Mouse (Mus musculus): ENCODE measurements around the gene Hoxd10. TPM values are rescaled to one million over a fixed set of nuclear protein-coding genes. Genes with fewer than 3 reads are reported as not detected.

The Hoxd10 gene
- polyA plus RNA-seq, 1 experiment from 2014 or later: not detected

GRCm38 (mm10) chr2:74670632-74671188 lies 21.0 kb upstream of the Hoxd10 start:
- ATAC-seq (ENCODE audit: low FRiP score): no peak
- H3K4me2 ChIP-seq (replicated peaks; ENCODE audit: low read depth, low read length): no peak overlapping the region
- no peak overlapping the region for H3K27ac ChIP-seq (ENCODE audit: low read depth, low read length)
- no peak overlapping the region for H3K4me3 ChIP-seq (ENCODE audit: low read depth, low read length)
- 0 out of 2 replicates have a peak, but pooled peaks cover 4% of the 10 kb centered on the region for H3K4me1 ChIP-seq (replicated peaks; ENCODE audit: control insufficient read depth, insufficient read depth, low read length)
- no peaks in the 10 kb centered on the region for H3K36me3 ChIP-seq (ENCODE audit: control insufficient read depth, insufficient read depth, low read length)
- DNase-seq (ENCODE audit: low spot score): no peak
- no peak overlapping the region for H3K9ac ChIP-seq (ENCODE audit: low read depth, low read length)
- peaks cover 93% of the 10 kb centered on the region for H3K27me3 ChIP-seq (ENCODE audit: control insufficient read depth, insufficient read depth, low read length)
- no peaks in the 10 kb centered on the region for H3K9me3 ChIP-seq (ENCODE audit: control insufficient read depth, low read length)
- 2% methylated on average over 3 of the region's 3 CpGs for WGBS

- no peak overlapping the region for H3K4me2 ChIP-seq (replicated peaks; ENCODE audit: low read depth, low read length)
- H3K9ac ChIP-seq (ENCODE audit: low read depth, low read length): no peak overlapping the region
- H3K4me1 ChIP-seq (replicated peaks; ENCODE audit: control insufficient read depth, insufficient read depth, low read length): 0 out of 2 replicates have a peak, but pooled peaks cover 4% of the 10 kb centered on the region
- H3K4me3 ChIP-seq (ENCODE audit: low read depth, low read length): no peak overlapping the region
- H3K36me3 ChIP-seq (ENCODE audit: control insufficient read depth, insufficient read depth, low read length): no peaks in the 10 kb centered on the region
- 3% methylated on average over 5 of the region's 5 CpGs for WGBS
- ATAC-seq (ENCODE audit: low FRiP score) (no peak), DNase-seq (ENCODE audit: low spot score) (no peak)
- peaks cover 94% of the 10 kb centered on the region for H3K27me3 ChIP-seq (ENCODE audit: control insufficient read depth, insufficient read depth, low read length)
- H3K27ac ChIP-seq (ENCODE audit: low read depth, low read length): no peak overlapping the region
- no peaks in the 10 kb centered on the region for H3K9me3 ChIP-seq (ENCODE audit: control insufficient read depth, low read length)
These were observed 19.9 kb upstream of the Hoxd10 start for GRCm38 (mm10) chr2:74671847-74672246.

GRCm38 (mm10) chr2:74672481-74673362 lies 19.0 kb upstream of the Hoxd10 start:
- no peak overlapping the region for H3K4me3 ChIP-seq (ENCODE audit: low read depth, low read length)
- H3K27me3 ChIP-seq (ENCODE audit: control insufficient read depth, insufficient read depth, low read length): peaks cover 95% of the 10 kb centered on the region
- H3K36me3 ChIP-seq (ENCODE audit: control insufficient read depth, insufficient read depth, low read length): no peaks in the 10 kb centered on the region
- no peak overlapping the region for H3K9ac ChIP-seq (ENCODE audit: low read depth, low read length)
- DNase-seq (ENCODE audit: low spot score) (peak; percentile 84), ATAC-seq (ENCODE audit: low FRiP score) (peak; percentile 69)
- H3K27ac ChIP-seq (ENCODE audit: low read depth, low read length): no peak overlapping the region
- peak overlapping the region; percentile 27 for H3K4me2 ChIP-seq (replicated peaks; ENCODE audit: low read depth, low read length)
- H3K9me3 ChIP-seq (ENCODE audit: control insufficient read depth, low read length): no peaks in the 10 kb centered on the region
- WGBS: under 1% methylated on average over 40 of the region's 40 CpGs
- H3K4me1 ChIP-seq (replicated peaks; ENCODE audit: control insufficient read depth, insufficient read depth, low read length): 0 out of 2 replicates have a peak, but pooled peaks cover 4% of the 10 kb centered on the region

GRCm38 (mm10) chr2:74673835-74674425 lies 17.8 kb upstream of the Hoxd10 start:
- Histone ChIP-seq H3K36me3 (ENCODE audit: control insufficient read depth, insufficient read depth, low read length) (no peaks in the 10 kb centered on the region), H3K9ac (ENCODE audit: low read depth, low read length) (no peak overlapping the region), H3K27me3 (ENCODE audit: control insufficient read depth, insufficient read depth, low read length) (peaks cover 95% of the 10 kb centered on the region), H3K27ac (ENCODE audit: low read depth, low read length) (no peak overlapping the region), H3K4me1 (replicated peaks; ENCODE audit: control insufficient read depth, insufficient read depth, low read length) (0 out of 2 replicates have a peak, but pooled peaks cover 2% of the 10 kb centered on the region), H3K9me3 (ENCODE audit: control insufficient read depth, low read length) (no peaks in the 10 kb centered on the region), H3K4me3 (ENCODE audit: low read depth, low read length) (no peak overlapping the region), H3K4me2 (replicated peaks; ENCODE audit: low read depth, low read length) (no peak overlapping the region)
- DNase-seq (ENCODE audit: low spot score) (no peak), ATAC-seq (ENCODE audit: low FRiP score) (no peak)
- under 1% methylated on average over 24 of the region's 24 CpGs for WGBS

- Histone ChIP-seq H3K9me3 (ENCODE audit: control insufficient read depth, low read length) (no peaks in the 10 kb centered on the region), H3K27me3 (ENCODE audit: control insufficient read depth, insufficient read depth, low read length) (peaks cover 95% of the 10 kb centered on the region), H3K9ac (ENCODE audit: low read depth, low read length) (no peak within 1 kb of the TSS), H3K36me3 (ENCODE audit: control insufficient read depth, insufficient read depth, low read length) (no peaks in the 10 kb centered on the region), H3K4me3 (ENCODE audit: low read depth, low read length) (0 out of 2 replicates have a peak within 1 kb of the TSS, but pooled peaks have one; percentile 1), H3K4me2 (replicated peaks; ENCODE audit: low read depth, low read length) (no peak within 1 kb of the TSS), H3K27ac (ENCODE audit: low read depth, low read length) (no peak within 1 kb of the TSS), H3K4me1 (replicated peaks; ENCODE audit: control insufficient read depth, insufficient read depth, low read length) (0 out of 2 replicates have a peak, but pooled peaks cover 2% of the 10 kb centered on the region)
- ATAC-seq (ENCODE audit: low FRiP score) (no peak), DNase-seq (ENCODE audit: low spot score) (no peak)
- 2% methylated on average over 47 of the region's 47 CpGs for WGBS
These were observed 16.7 kb upstream of the Hoxd10 start, which contains the start of gene Hoxd12 for GRCm38 (mm10) chr2:74674881-74675665. Gene Hoxd12 (plus strand): TSS chr2:74675013.

GRCm38 (mm10) chr2:74675666-74676282 lies 15.9 kb upstream of the Hoxd10 start:
- no peak overlapping the region for H3K4me2 ChIP-seq (replicated peaks; ENCODE audit: low read depth, low read length)
- no peaks in the 10 kb centered on the region for H3K9me3 ChIP-seq (ENCODE audit: control insufficient read depth, low read length)
- H3K9ac ChIP-seq (ENCODE audit: low read depth, low read length): no peak overlapping the region
- no peak overlapping the region for H3K4me3 ChIP-seq (ENCODE audit: low read depth, low read length)
- no peak for ATAC-seq (ENCODE audit: low FRiP score)
- peaks cover 97% of the 10 kb centered on the region for H3K27me3 ChIP-seq (ENCODE audit: control insufficient read depth, insufficient read depth, low read length)
- no peak for DNase-seq (ENCODE audit: low spot score)
- WGBS: 4% methylated on average over 24 of the region's 24 CpGs
- no peaks in the 10 kb centered on the region for H3K36me3 ChIP-seq (ENCODE audit: control insufficient read depth, insufficient read depth, low read length)
- 0 out of 2 replicates have a peak, but pooled peaks cover 2% of the 10 kb centered on the region for H3K4me1 ChIP-seq (replicated peaks; ENCODE audit: control insufficient read depth, insufficient read depth, low read length)
- no peak overlapping the region for H3K27ac ChIP-seq (ENCODE audit: low read depth, low read length)

GRCm38 (mm10) chr2:74676376-74677052 lies 15.2 kb upstream of the Hoxd10 start:
- Histone ChIP-seq H3K4me1 (replicated peaks; ENCODE audit: control insufficient read depth, insufficient read depth, low read length) (0 out of 2 replicates have a peak, but pooled peaks cover 2% of the 10 kb centered on the region), H3K4me2 (replicated peaks; ENCODE audit: low read depth, low read length) (no peak overlapping the region), H3K9me3 (ENCODE audit: control insufficient read depth, low read length) (no peaks in the 10 kb centered on the region), H3K4me3 (ENCODE audit: low read depth, low read length) (no peak overlapping the region), H3K36me3 (ENCODE audit: control insufficient read depth, insufficient read depth, low read length) (no peaks in the 10 kb centered on the region), H3K9ac (ENCODE audit: low read depth, low read length) (no peak overlapping the region), H3K27me3 (ENCODE audit: control insufficient read depth, insufficient read depth, low read length) (peaks cover 99% of the 10 kb centered on the region), H3K27ac (ENCODE audit: low read depth, low read length) (no peak overlapping the region)
- ATAC-seq (ENCODE audit: low FRiP score) (no peak), DNase-seq (ENCODE audit: low spot score) (no peak)
- WGBS: 3% methylated on average over 9 of the region's 9 CpGs

All from hindbrain, embryonic 11.5 days (tissue).